Mouse (Mus musculus): ENCODE data around the gene Stard9.

Gene Stard9

GRCm38 (mm10) chr2:120628886-120629735 is at the start of gene Stard9:
Stard9 (plus strand) TSS chr2:120629121.
- DNase-seq (ENCODE audit: low read depth, low spot score), result peak; percentile 100

DNA sequence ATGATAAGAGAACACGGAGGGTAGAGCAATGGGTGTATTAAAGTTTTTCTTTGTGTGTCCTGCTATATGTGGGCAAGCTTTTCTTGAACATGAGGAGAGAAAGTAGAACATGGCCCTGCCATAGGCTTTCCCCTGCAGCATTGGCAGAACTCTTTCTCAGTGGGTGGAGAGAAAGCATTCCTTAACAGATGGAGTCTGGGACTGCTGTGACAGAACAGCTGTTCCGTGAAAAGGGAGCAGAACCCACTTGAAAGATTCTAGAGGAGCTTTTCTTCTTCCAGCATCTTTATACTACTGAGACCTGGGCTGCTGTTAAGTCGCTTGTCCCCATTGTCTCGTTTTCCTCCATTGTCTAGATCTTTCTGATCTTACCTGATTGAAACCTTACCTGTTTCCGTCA is 39.2 kb upstream of the Stard9 start:
- DNase-seq (ENCODE audit: low read depth, low spot score), result no peak

DNA sequence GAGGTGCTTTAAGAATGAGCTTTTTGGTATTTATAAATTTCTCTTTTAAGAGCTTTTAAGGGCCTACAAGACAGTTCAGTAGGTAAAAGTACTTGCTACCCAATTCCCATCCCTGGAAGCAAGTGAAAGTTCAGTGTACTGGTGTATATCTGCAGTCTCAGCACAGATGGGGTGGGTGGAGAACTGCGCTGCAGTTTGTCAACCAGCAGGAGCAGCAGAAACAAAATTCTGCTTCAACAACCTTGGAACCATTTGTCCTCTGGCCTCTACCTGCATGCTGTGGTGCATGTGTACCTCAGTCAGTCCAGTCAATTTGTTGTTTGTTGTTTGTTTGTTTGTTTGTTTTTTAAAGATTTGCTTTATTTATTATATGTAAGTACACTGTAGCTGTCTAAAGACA is 36.7 kb upstream of the Stard9 start:
- DNase-seq (ENCODE audit: low read depth, low spot score), result no peak

DNA sequence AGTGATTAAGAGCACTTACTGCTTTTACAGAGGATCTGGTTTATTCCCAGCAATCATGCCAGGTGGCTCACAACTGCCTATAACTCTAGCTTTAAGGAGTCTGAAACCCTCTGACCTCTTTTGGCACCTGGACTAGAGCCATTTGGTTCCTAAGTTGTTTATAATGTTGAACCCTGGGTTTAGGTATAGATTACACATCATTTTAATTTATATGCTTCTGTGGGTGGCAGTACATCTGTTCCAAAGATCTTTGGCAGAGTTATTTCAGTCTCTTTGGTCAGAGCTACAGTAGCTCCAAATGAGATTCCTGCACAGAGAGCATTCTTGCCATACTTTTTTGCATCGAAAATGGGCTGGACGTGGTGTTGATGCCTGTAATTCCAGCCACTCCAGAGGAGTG is 31.2 kb upstream of the Stard9 start:
- no peak for DNase-seq (ENCODE audit: low read depth, low spot score)

DNA sequence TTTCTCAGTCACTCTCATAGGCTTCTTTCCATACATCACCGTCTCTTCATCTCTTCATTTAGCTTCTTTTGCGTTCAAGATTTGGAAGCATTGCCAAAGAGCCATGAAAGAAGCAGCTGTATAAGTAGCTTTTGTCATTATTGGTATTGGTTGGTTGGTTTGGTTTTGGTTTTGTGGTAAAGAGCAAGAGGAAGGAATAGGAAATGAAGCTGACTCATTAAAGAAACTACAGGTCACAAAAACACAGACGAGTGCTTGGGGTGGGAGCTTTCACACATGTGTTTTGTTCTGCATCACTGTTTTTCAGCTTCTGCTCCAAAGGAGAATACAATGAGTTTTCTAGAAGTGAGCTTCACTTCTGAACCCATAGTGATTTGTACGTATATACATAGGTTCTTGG is 29.4 kb upstream of the Stard9 start:
- DNase-seq (ENCODE audit: low read depth, low spot score), result no peak

DNA sequence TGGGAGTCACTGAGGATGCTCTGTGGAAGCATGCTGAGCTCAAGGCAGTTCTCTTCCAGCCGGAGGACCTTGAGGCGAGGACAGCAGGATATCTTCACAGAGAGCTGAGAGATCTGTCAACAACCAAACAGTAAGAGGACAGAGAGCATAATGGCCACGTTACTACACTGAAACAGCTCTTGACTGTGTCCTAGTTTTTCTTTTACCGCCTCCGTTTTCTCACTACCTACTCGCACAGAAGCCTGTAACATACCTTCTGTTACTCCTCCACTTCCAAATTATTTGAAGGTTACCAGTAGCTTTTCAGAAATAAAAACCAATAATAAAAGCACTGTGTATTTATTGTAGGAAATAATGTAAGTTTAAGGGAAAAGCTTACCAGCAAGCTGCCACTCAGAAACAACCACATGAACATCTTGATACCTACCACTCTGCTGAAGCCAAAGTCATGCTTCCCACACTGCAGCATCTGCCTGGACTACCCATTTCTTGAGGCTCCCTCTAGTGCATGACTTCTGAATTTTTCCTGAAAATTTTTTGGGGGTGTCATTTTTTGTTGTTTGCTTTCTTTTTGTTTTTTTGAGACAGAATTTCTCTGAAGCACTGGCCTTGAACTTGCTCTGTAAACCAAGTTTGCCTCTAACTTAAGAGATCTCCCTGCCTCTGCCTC is 22.8 kb upstream of the Stard9 start:
- no peak for DNase-seq (ENCODE audit: low read depth, low spot score)

DNA sequence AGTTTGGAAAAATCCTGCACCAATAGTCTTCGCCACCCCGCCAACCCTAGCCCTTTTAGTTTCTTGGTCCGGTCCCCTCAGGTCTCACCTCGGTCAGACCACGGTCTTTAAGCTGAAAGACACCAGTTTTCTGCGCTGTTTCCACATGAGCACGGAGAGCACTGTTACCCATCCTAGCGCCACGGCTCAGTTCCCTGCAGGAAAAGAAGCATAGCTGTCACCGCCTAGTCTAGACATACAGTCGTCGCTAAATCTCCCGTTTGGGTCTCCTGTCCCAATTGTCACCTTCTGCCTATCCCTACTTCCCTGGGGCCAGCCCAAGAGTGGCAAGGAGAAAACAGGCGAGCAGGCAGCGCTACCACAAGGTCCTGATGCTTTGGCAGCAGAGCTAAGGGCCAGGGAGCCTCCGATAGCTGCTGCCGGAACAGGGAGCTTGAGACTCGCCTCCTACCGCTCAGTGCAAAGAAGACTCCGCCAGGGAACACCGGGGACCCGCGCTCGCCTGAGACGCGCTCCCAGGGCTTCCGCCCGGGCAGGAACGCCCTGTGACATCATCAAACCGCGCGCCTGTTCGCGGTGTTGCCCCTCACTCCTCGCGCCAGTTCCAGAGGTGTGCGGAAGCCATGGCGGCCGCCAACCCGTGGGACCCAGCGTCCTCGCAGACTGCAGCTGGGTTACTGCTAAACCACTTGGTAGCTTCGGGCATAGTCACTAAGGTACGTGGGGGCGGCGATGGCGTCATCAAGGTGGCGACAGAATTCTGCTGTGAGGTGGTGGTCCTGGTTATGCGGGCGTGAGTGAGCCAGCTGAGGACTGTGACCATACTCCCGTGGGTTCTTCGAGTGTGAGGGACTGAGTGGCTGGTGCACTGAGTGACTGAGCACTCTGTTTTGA is 19.8 kb upstream of the Stard9 start, which contains the start of the genes Haus2 and Lrrc57:
TSS of gene Haus2 (plus strand) at position 554 of the 894 bp plus-strand sequence.
TSS of gene Lrrc57 (minus strand) at position 691 of the 894 bp plus-strand sequence.
- DNase-seq (ENCODE audit: low read depth, low spot score), result peak; percentile 97

DNA sequence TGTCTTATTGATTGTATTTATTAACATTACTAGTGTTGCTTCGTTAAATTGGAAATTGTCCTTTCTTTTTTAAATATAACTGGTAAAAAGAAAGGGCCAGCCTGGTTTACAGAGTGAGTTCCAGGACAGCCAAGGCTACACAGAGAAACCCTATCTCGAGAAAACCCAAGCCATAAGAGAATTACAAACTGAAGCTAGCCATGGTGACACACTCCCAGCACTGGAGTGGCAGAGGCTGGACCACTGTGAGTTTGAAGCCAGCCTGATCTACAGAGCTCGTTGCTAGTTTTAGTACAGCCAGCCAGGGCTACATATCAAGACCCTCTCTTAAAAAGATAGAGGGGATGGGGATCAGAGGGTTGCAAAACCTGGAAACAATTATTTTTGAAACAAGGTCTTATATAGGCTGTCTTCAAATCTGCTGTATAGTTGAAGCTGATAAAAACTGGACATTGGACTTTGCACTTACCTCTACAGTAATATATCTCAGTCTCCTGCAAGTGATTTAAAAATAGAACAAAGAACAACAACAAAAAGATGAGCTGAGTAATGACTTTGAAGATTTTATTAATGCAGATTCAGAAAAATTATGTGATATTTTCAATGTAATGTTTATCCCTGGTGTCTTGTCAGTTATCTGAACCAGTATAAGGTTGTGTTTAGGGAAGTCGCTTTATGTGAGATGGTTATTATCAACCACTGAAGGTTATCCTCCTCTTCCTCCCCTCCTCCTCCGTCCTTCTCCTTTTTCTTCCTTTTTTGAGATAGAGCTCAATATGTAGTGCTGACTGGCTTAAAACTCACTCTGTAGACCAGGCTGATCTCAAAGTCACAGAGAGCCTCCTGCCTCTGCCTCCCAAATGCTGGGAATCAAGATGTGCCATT is 12.4 kb upstream of the Stard9 start:
- no peak for DNase-seq (ENCODE audit: low read depth, low spot score)

DNA sequence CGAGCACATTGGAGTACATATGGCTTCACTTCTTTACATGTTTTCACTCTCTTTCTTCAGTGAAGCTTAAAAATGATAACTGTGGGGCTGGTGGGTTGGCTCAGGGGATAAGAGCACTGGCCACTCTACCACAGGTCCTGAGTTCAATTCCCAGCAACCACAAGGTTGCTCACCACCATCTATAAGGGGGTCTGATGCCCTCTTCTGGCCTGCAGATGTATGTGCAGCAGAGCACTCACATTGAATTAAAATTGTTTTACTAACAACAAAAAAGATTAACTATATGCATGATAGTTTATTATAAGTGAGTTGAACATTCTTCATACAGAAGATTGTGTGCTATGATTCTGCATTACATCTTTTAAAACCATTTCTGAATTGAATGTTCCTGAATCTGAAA is 9.4 kb upstream of the Stard9 start:
- peak; percentile 44 for DNase-seq (ENCODE audit: low read depth, low spot score)

DNA sequence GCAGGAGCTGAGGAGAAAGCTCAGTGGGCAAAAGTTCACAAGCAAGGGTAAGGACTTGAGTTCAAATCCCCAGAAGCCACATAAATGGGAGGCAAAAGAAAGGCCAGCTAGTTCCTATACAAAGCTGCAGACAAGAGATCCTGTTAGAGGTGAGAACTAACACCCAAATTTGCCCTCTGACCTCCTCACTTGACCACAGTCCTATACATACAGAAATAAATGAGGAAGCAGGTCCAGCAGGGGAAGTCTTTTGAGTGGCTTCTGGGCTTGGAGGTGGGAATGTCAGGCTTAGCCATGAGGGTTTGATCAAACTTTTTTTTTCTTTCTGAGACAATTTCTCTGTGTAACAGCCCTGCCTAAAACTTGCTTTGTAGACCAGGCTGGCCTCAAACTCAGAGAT is 6.0 kb upstream of the Stard9 start:
- DNase-seq (ENCODE audit: low read depth, low spot score), result no peak

DNA sequence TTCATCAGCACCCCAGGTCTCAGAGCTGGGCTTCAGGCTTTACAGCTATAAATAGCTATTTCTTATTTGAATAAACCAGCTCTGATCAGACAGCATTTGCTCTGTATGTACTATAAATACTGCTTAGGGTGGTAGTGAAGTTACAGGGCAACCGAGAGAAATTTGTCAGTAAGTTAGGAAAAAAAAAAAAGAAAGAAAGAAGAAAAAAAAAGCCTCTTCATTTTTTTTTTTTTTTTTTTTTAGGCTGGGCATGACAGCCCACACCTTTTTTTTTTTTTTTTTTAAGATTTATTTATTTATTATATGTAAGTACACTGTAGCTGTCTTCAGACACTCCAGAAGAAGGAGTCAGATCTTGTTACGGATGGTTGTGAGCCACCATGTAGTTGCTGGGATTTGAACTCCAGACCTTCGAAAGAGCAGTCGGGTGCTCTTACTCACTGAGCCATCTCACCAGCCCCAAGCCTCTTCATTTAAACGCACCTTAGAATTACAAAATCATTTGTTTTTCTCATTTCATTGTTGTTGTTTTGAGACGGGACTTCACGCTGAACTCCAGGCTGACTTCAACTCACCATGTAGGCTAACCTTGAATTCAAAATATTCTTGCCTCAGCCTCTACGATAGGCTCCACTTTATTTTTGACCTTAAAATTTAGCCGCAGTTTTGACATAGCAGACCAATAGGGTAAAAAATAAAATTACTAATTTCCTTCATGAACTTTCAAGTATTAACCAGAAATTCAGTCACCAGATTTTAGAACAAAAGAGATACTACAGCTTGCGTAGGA is 650 bp upstream of the Stard9 start:
- no peak for DNase-seq (ENCODE audit: low read depth, low spot score)

- no peak for DNase-seq (ENCODE audit: low read depth, low spot score)
Observed at GRCm38 (mm10) chr2:120630246-120630645, 1.3 kb downstream of the Stard9 start.

GRCm38 (mm10) chr2:120630655-120631054 is 1.7 kb downstream of the Stard9 start:
- no peak for DNase-seq (ENCODE audit: low read depth, low spot score)

DNA sequence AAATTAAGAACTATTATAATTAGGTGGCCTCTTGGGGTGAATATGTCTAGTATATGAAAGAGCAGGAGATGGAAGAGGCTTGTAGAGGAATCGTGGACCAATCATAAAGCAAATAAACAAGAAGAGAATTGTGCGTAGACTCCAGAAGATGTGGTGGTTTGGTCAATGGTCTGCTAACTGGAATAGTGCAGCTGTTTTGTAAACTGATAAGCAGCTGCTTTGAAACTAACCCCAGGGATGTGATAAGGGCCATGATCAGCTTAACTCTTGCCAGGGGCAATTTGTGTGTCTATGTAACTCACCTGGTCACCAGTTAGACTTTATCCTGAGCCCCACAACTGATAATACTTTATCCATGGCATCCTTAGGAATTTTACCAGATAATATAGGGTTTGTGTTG is 2.6 kb downstream of the Stard9 start:
- DNase-seq (ENCODE audit: low read depth, low spot score), result no peak

DNA sequence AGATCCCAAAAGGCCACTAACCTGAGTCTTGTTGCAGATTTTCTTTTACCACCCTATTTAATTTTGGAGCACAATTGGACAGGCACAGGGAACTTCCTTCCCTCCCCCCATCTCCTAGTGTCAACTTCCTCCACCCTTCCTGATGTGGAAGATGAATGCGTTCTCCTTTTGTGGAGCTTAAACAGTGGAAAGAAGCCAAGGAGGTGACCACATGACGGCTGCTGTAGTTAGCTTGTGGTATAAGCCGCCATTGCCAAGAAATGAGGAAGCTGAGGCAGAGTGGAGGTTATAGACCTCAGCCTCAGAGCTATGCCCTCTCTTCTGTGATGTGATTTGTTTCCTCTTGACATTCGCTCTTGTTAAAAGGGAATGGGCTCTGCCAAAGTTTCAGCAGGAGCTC is 3.0 kb downstream of the Stard9 start:
- no peak for DNase-seq (ENCODE audit: low read depth, low spot score)

DNA sequence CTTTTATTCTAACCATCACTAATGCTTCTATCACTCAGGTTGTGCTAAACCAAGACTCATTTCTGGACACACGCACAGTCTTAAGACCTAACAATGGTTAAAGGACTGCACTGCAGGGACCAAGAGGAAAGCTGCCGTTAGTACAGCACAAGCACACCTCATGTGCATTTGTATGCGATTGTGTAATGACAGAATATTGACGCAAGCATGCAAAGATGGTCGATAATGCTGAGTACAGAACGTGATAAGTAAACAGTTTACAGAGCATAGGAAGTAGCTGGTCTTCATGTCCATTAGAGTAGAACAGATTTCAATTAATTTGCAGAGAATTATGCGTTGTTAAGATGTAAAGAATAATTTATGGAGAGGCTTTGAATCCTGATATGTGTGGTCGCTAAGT is 11.9 kb downstream of the Stard9 start:
- no peak for DNase-seq (ENCODE audit: low read depth, low spot score)

DNA sequence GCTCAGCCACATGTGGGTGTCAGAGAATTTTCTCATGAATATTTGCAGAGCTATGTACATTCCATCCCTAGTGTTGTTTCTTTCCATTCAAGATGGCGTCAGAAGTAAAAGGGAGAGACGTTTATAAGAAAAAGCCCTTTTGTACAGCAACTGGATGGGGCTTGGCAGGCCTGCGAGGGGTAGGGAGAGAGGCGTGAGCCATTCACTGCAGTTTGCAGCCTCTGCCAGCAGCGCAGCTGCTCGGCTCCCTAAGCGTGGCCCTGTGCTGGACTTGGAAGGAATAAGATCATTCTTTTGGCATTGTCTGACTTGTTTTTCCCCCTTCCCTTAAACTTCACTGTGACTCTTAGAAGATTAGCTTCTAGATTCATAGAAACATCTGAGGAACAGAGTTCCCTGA is 14.9 kb downstream of the Stard9 start:
- DNase-seq (ENCODE audit: low read depth, low spot score), result no peak

DNA sequence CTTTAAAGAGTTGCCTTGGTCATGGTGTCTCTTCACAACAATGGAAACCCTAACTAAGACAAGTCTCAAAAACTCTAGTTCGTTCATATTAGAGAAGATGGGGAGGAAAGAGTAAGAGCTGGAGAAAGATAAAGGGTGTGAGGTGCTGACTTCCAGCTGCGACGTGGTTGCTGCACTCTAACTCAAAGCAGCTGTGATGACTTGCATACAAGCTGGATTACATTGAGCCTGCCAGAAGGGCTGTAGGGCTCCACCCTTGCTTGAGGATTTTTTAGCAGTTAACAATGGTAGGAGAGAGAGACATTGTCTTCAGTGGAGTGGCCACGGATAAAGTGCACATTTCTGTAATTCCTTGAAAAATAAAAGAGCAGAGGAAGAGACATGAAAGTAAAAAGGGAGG is 17.9 kb downstream of the Stard9 start:
- peak; percentile 49 for DNase-seq (ENCODE audit: low read depth, low spot score)

DNA sequence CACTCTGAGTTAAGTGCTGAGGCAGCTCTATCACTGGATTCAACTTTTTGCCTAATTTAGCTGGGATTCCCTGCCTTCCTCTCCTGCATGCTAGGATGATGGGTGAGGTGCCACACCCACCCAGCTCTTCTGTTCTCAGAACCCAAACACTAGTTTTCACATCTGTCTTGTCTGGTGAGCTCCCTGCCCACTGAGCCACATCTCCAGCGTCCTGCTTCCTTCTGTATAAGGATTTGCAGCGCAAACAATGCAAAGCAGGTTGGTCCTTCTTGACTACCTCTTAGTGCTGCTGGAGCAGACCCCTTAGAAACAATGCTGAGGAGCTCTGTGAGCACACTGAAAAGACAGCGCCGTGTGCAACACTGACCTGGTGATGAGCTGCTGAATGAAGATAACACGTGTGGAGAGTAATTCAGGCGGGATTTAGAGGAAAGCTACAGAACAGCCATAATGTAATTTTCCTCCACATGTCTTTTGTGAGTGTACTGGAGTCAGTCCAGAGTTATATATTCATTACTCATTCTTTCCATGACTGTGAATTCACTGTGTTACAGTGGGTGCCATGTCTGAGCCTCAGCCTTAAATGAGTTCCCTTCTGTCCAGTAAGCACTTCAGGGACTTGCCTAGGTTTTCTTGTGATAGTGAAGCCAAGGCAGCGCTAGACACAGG is 23.5 kb downstream of the Stard9 start:
- DNase-seq (ENCODE audit: low read depth, low spot score), result no peak

DNA sequence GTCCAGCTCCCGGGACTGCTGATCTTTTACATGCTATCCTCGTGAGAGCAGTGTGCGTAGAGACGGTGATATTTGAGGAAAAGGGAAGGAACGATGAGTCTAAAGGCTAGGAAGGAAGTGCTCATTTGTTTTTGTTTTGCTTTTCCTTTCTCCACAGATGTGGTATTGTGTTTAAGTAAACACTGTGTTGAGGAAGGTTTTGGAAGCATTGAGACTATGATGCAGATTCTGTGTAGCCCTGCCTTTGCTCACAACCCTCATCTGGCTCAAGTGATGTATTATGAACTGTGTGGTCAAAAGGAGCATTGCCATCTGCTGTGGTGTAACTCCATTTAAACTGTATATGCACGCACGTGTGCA is 24.0 kb downstream of the Stard9 start:
- DNase-seq (ENCODE audit: low read depth, low spot score), result no peak
